ENCODE assay signal across 18 mouse cellular contexts in the genomic region with DNA sequence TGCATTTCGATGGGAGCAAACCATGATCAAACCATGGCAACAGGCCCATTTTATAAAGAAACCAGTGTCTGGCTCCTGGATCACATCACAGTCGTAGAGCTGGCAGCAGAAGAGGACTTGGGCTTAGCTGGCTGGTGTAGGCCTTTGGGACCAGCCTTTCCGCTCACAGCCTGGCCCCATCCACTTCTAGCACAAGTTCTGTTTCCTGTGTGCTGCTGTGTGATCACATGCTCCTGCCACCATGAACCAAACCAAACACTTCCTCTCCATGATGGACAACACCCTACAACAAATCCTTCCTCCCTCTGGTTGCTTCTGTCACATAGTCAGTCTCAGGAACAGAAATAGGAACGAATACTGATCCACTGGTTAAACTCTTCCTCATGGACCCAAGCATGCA. TPM values are rescaled to one million over a fixed set of nuclear protein-coding genes. Genes with fewer than 3 reads are reported as not detected.
DNase-seq lines count a peak whose midpoint lies in the region; ATAC-seq and TF ChIP-seq lines count a peak whose summit lies in the region.
"Had no signal": no experiment of that assay in that cellular context is flagged by ENCODE, and none has a peak within 500 bp of the region (broad histone marks: within the 10 kb centered on the region; RNA-seq: fewer than 3 reads in every experiment).

No protein-coding gene starts in this region.

- TF ChIP-seq CTCF in liver, adult 2 months (IDR thresholded peaks at IDR 0.05; ENCODE audit: low read depth, low read length): no peak
- no peak for TF ChIP-seq CTCF in liver, postnatal 0 days (IDR thresholded peaks at IDR 0.05; ENCODE audit: low read depth)

- peaks cover 46% of the 10 kb centered on the region; the same call in 1 of the 2 replicates for H3K79me2 ChIP-seq in liver, adult 2 months (ENCODE audit: control insufficient read depth, insufficient read depth, low read length)

- no peak overlapping the region for H3K9ac ChIP-seq in liver, adult 2 months (ENCODE audit: low read depth, low read length)
- no peak overlapping the region for H3K9ac ChIP-seq in liver, postnatal 0 days (replicated peaks)
- H3K9ac ChIP-seq: forebrain, embryonic 13.5 days; limb, embryonic 12.5 days; lung, embryonic 15.5 days; midbrain, embryonic 13.5 days; neural tube, embryonic 12.5 days had no signal

- peaks cover 22% of the 10 kb centered on the region for H3K4me1 ChIP-seq in liver, adult 2 months (ENCODE audit: control insufficient read depth, insufficient read depth, low read length)
- peaks cover 26% of the 10 kb centered on the region for H3K4me1 ChIP-seq in liver, postnatal 0 days (ENCODE audit: insufficient read depth)
- peaks cover 16% of the 10 kb centered on the region for H3K4me1 ChIP-seq in brown adipose tissue, adult 24 weeks (ENCODE audit: control insufficient read depth, insufficient read depth, insufficient read length, low read length)
- H3K4me1 ChIP-seq: neural tube, embryonic 12.5 days had no signal

- peak overlapping the region; percentile 37; the same call in 1 of the 2 replicates for H3K27ac ChIP-seq in liver, adult 2 months (replicated peaks; ENCODE audit: insufficient read depth, low read depth, low read length)
- H3K27ac ChIP-seq in liver, postnatal 0 days (ENCODE audit: low read depth): no peak overlapping the region; the same call in 1 of the 2 replicates
- 0 out of 2 replicates have a peak overlapping the region, but pooled peaks have one; percentile 6 for H3K27ac ChIP-seq in brown adipose tissue, adult 24 weeks (replicated peaks; ENCODE audit: low read depth, low read length)
- H3K27ac ChIP-seq: forebrain, embryonic 13.5 days; heart, embryonic 10.5 days; limb, embryonic 12.5 days; lung, embryonic 15.5 days; midbrain, embryonic 13.5 days; neural tube, embryonic 12.5 days had no signal

- WGBS in liver, adult 2 months: 50% methylated on average over 4 of the region's 4 CpGs
- 62% methylated on average over 4 of the region's 4 CpGs for WGBS in liver, postnatal 0 days (ENCODE audit: insufficient replicate concordance)

- peaks cover 3% of the 10 kb centered on the region; the same call in 1 of the 2 replicates for H3K36me3 ChIP-seq in liver, adult 2 months (ENCODE audit: control insufficient read depth, insufficient read depth, low read length)
- peaks cover 31% of the 10 kb centered on the region for H3K36me3 ChIP-seq in liver, postnatal 0 days (replicated peaks; ENCODE audit: insufficient read depth, low read length)

- no peaks in the 10 kb centered on the region for H3K27me3 ChIP-seq in liver, adult 2 months (ENCODE audit: control insufficient read depth, insufficient read depth, low read length)
- H3K27me3 ChIP-seq in liver, postnatal 0 days (ENCODE audit: insufficient read depth, low read length): no peaks in the 10 kb centered on the region
- H3K27me3 ChIP-seq: CH12.LX; forebrain, embryonic 13.5 days; limb, embryonic 12.5 days; lung, embryonic 15.5 days; midbrain, embryonic 13.5 days; neural tube, embryonic 12.5 days had no signal

- TF ChIP-seq EP300 in liver, postnatal 0 days (IDR thresholded peaks at IDR 0.05; ENCODE audit: low read depth): no peak

- no peak overlapping the region for H3K4me2 ChIP-seq in liver, postnatal 0 days (ENCODE audit: low read depth, low read length)
- H3K4me2 ChIP-seq: forebrain, embryonic 13.5 days; limb, embryonic 12.5 days; lung, embryonic 15.5 days; midbrain, embryonic 13.5 days; neural tube, embryonic 12.5 days had no signal

- no peak for ATAC-seq in liver, postnatal 0 days
- peak; percentile 94 for ATAC-seq in monocyte, adult 5-6 weeks (replicated peaks; ENCODE audit: insufficient number of reproducible peaks, low FRiP score, low TSS enrichment, poor library complexity, severe bottlenecking)
- ATAC-seq: forebrain, embryonic 13.5 days; intestine, embryonic 16.5 days; midbrain, embryonic 13.5 days had no signal

- H3K4me3 ChIP-seq in liver, adult 2 months (ENCODE audit: insufficient read depth, low read depth, low read length): no peak overlapping the region
- no peak overlapping the region for H3K4me3 ChIP-seq in liver, postnatal 0 days (ENCODE audit: low read depth, low read length)
- no peak overlapping the region for H3K4me3 ChIP-seq in brown adipose tissue, adult 24 weeks (ENCODE audit: insufficient read depth, low read depth, low read length)
- H3K4me3 ChIP-seq: forebrain, embryonic 13.5 days; heart, embryonic 10.5 days; limb, embryonic 12.5 days; lung, embryonic 15.5 days; midbrain, embryonic 13.5 days; neural tube, embryonic 12.5 days had no signal

- peak; percentile 53 for DNase-seq in liver, adult 2 months (ENCODE audit: extremely low read depth, low read depth, low spot score)
- no peak for DNase-seq in liver, postnatal 0 days
- peak; percentile 62 for DNase-seq in MN1 (ENCODE audit: low spot score)
- no peak for DNase-seq in thymus, postnatal 36 days
- DNase-seq in adrenal gland, postnatal 25 days: no peak
- DNase-seq: cerebellum, postnatal 10 days; kidney, postnatal 25 days; retina, postnatal 1 day had no signal

- TF ChIP-seq POLR2A in liver, adult 2 months (IDR thresholded peaks at IDR 0.05; ENCODE audit: extremely low read depth, insufficient read depth, low read length): no peak

- no peaks in the 10 kb centered on the region for H3K9me3 ChIP-seq in liver, postnatal 0 days (ENCODE audit: low read length)
- H3K9me3 ChIP-seq: forebrain, embryonic 13.5 days; heart, embryonic 10.5 days; limb, embryonic 12.5 days; lung, embryonic 15.5 days; midbrain, embryonic 13.5 days; neural tube, embryonic 12.5 days had no signal

RNA-seq across cellular contexts. Expression of a gene that starts 50.5 kb away (rescaled TPM):
- total RNA-seq in liver, adult 2 months (2014; rRNA removed): 60.4 and 63.4 TPM in 2 replicates
- polyA plus RNA-seq in liver, adult 2 months (2012; rRNA removed): 45.3 and 49.7 TPM in 2 replicates
- 9.9 and 11.3 TPM in 2 replicates for polyA plus RNA-seq in liver, postnatal 0 days (2015; fragmentation: Nextera tagmentation; extraction: Ambion mirVana)
- polyA plus RNA-seq in brown adipose tissue, adult 24 weeks (2012; ENCODE audit: insufficient read depth, insufficient read length, missing spikeins): 32.8 and 33.5 TPM in 2 replicates
- 15.4 to 24.3 TPM (median 17.8 TPM) in 3 replicates for total RNA-seq in monocyte, adult 5-6 weeks (2017)
- 45.0 and 45.5 TPM in 2 replicates for total RNA-seq in adrenal gland, postnatal 25 days (2021)

Comparison
In these comparisons a context has a peak if more than half of its experiments do, and no peak if none do; other contexts are left out.
1. DNase-seq: peak in liver, adult 2 months (single experiment) and MN1 (single experiment); none in liver, postnatal 0 days (single experiment), thymus, postnatal 36 days (0 of 2) and adrenal gland, postnatal 25 days (single experiment).